7 mouse cellular contexts compared by ENCODE assay signal in the genomic region with DNA sequence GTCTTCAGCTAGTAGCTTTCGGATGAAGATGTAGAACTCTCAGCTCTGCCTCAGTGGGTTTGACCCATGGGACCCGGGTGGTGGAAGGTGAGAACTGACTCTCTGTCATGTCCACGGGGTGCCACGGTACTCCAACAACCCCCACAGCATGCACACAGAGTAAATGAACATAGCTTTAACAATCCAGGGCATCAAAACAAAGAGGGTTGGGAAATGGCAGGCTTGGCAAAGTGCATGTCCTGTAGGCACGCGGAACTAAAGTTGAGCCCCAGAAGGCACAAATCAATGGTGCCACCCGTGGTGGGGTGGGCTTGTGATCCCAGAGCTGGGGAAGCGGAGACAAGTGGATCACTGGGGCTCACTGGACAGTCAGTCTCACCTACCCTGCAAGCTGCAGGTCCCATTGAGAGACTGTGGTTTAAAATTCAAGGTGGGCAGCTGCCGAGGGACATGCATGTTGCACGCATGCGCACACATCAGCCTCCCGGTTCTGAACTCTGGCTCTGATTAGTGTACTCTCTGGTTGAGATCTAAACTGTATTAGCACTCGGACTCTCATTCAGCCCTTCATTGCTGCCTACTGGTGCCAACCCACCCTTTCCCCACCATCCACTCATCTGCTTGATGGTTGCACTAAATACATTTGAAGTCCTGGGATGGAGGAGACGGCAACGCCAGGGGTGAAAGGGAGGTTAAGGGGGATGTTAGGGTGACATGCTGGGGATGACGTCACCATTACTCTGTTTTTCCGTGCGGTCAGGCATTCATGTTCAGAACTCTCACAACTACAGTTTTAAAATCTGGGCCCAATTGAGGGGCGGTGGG. TPM values are rescaled to one million over a fixed set of nuclear protein-coding genes. Genes with fewer than 3 reads are reported as not detected.
DNase-seq lines count a peak whose midpoint lies in the region; TF ChIP-seq lines count a peak whose summit lies in the region.

No protein-coding gene starts in this region.

- no peak for TF ChIP-seq CTCF in spleen, adult 2 months (IDR thresholded peaks at IDR 0.05; ENCODE audit: extremely low read depth, insufficient read depth, insufficient read length, insufficient replicate concordance)
- no peak for TF ChIP-seq CTCF in embryonic fibroblast, embryonic 13.5 days (IDR thresholded peaks at IDR 0.05; ENCODE audit: borderline replicate concordance, insufficient read depth, low read length)
- no peak for TF ChIP-seq CTCF in olfactory bulb, adult 2 months (IDR thresholded peaks at IDR 0.05; ENCODE audit: insufficient read depth, low read depth, low read length)

- 53% methylated on average over 19 of the region's 19 CpGs for WGBS in spleen, adult 2 months
- WGBS in limb, embryonic 10.5 days = 59% methylated on average over 19 of the region's 19 CpGs
- 54% methylated on average over 19 of the region's 19 CpGs for WGBS in olfactory bulb, adult 2 months

- peak in 1 of 2 experiments; percentile 14 for DNase-seq in spleen, adult 2 months (ENCODE audit: low read depth in 1 of 2, low spot score in 2 of 2)
- no peak for DNase-seq in spleen, adult 18-20 months
- no peak for DNase-seq in limb, embryonic 10.5 days (ENCODE audit: low spot score)
- DNase-seq in urinary bladder, postnatal 4 days (ENCODE audit: low spot score in 2 of 2) = no peak
- DNase-seq in retina, postnatal 1 day = no peak

- TF ChIP-seq POLR2A in spleen, adult 2 months (IDR thresholded peaks at IDR 0.05; ENCODE audit: low read depth, low read length) = no peak
- TF ChIP-seq POLR2A in embryonic fibroblast, embryonic 13.5 days (IDR thresholded peaks at IDR 0.05; ENCODE audit: low read depth, low read length) = no peak
- no peak for TF ChIP-seq POLR2A in olfactory bulb, adult 2 months (IDR thresholded peaks at IDR 0.05; ENCODE audit: insufficient read depth, low read depth, low read length)

- H3K27ac ChIP-seq in spleen, adult 2 months (ENCODE audit: insufficient read depth, low read length) = peak overlapping the region; percentile 42; the same call in 1 of the 2 replicates
- H3K27ac ChIP-seq in embryonic fibroblast, embryonic 13.5 days (ENCODE audit: insufficient read depth, low read length) = peak overlapping the region; percentile 8
- H3K27ac ChIP-seq in limb, embryonic 10.5 days = peak overlapping the region; percentile 92
- H3K27ac ChIP-seq in olfactory bulb, adult 2 months (ENCODE audit: insufficient read depth, low read depth, low read length) = no peak overlapping the region

- H3K36me3 ChIP-seq in spleen, adult 2 months (ENCODE audit: control insufficient read depth, insufficient read depth, low read length) = no peaks in the 10 kb centered on the region
- H3K36me3 ChIP-seq in limb, embryonic 10.5 days = peaks cover 11% of the 10 kb centered on the region

- H3K4me3 ChIP-seq in spleen, adult 2 months (ENCODE audit: extremely low read depth, insufficient read depth, insufficient read length) = peak overlapping the region; percentile 63
- H3K4me3 ChIP-seq in embryonic fibroblast, embryonic 13.5 days (ENCODE audit: insufficient read depth, low read length) = 0 out of 2 replicates have a peak overlapping the region, but pooled peaks have one; percentile 2
- peak overlapping the region; percentile 51 for H3K4me3 ChIP-seq in limb, embryonic 10.5 days
- peak overlapping the region; percentile 28; the same call in 1 of the 2 replicates for H3K4me3 ChIP-seq in olfactory bulb, adult 2 months (ENCODE audit: insufficient read depth, low read depth, low read length)

- peaks cover 20% of the 10 kb centered on the region; the same call in 1 of the 2 replicates for H3K4me1 ChIP-seq in spleen, adult 2 months (ENCODE audit: control insufficient read depth, insufficient read depth, insufficient read length)
- peaks cover 3% of the 10 kb centered on the region; the same call in 1 of the 2 replicates for H3K4me1 ChIP-seq in embryonic fibroblast, embryonic 13.5 days (ENCODE audit: control insufficient read depth, insufficient read depth, low read length)
- peaks cover 48% of the 10 kb centered on the region for H3K4me1 ChIP-seq in limb, embryonic 10.5 days
- H3K4me1 ChIP-seq in olfactory bulb, adult 2 months (ENCODE audit: control insufficient read depth, insufficient read depth, low read length) = peaks cover 27% of the 10 kb centered on the region

- no peaks in the 10 kb centered on the region for H3K27me3 ChIP-seq in spleen, adult 2 months (ENCODE audit: control insufficient read depth, insufficient read depth, low read length)
- H3K27me3 ChIP-seq in limb, embryonic 10.5 days (ENCODE audit: low read depth, poor library complexity, severe bottlenecking) = no peaks in the 10 kb centered on the region

- no peaks in the 10 kb centered on the region for H3K9me3 ChIP-seq in limb, embryonic 10.5 days (replicated peaks)

RNA-seq across cellular contexts. Expression of gene Banp, which starts 1.0 kb away (rescaled TPM):
- polyA plus RNA-seq in spleen, adult 2 months (2012; rRNA removed) = 54.1 and 68.9 TPM in 2 replicates
- 32.1 and 38.9 TPM in 2 replicates for polyA plus RNA-seq in embryonic fibroblast, embryonic 13.5 days (2011; ENCODE audit: insufficient read length, low read depth, missing spikeins)
- 55.4 and 60.0 TPM in 2 replicates for polyA plus RNA-seq in limb, embryonic 10.5 days (2016; fragmentation: Nextera tagmentation; extraction: Ambion mirVana)
- not detected in 2 replicates for polyA plus RNA-seq in olfactory bulb, adult 2 months (2012; ENCODE audit: insufficient read depth, insufficient read length, low replicate concordance, missing spikeins)

RNA-seq across cellular contexts. Expression of gene Car5a, which starts 3.8 kb away (rescaled TPM):
- 0.08 and 0.15 TPM in 2 replicates for polyA plus RNA-seq in spleen, adult 2 months (2012; rRNA removed)
- 0.53 and 3.5 TPM in 2 replicates for polyA plus RNA-seq in embryonic fibroblast, embryonic 13.5 days (2011; ENCODE audit: insufficient read length, low read depth, missing spikeins)
- 0.20 TPM in 1 of 2 replicates, not detected in the other for polyA plus RNA-seq in limb, embryonic 10.5 days (2016; fragmentation: Nextera tagmentation; extraction: Ambion mirVana)
- polyA plus RNA-seq in olfactory bulb, adult 2 months (2012; ENCODE audit: insufficient read depth, insufficient read length, low replicate concordance, missing spikeins) = not detected in 2 replicates

RNA-seq across cellular contexts. Expression of gene Slc7a5, which starts 41.0 kb away (rescaled TPM):
- polyA plus RNA-seq in spleen, adult 2 months (2012; rRNA removed) = 41.9 and 45.0 TPM in 2 replicates
- 125 and 185 TPM in 2 replicates for polyA plus RNA-seq in embryonic fibroblast, embryonic 13.5 days (2011; ENCODE audit: insufficient read length, low read depth, missing spikeins)
- polyA plus RNA-seq in limb, embryonic 10.5 days (2016; fragmentation: Nextera tagmentation; extraction: Ambion mirVana) = 16.8 and 19.3 TPM in 2 replicates
- not detected in 2 replicates for polyA plus RNA-seq in olfactory bulb, adult 2 months (2012; ENCODE audit: insufficient read depth, insufficient read length, low replicate concordance, missing spikeins)

Comparison
In these comparisons a context has a peak if more than half of its experiments do, and no peak if none do; other contexts are left out.
1. H3K4me3 ChIP-seq: peak in every context shown above with its lines; median percentile 63 in spleen, adult 2 months; 51 in limb, embryonic 10.5 days; 28 in olfactory bulb, adult 2 months; 2 in embryonic fibroblast, embryonic 13.5 days.
2. RNA of gene Banp, which starts 1.0 kb away (polyA plus RNA-seq): 55.4 to 60.0 TPM in limb, embryonic 10.5 days, 54.1 to 68.9 TPM in spleen, adult 2 months and 32.1 to 38.9 TPM in embryonic fibroblast, embryonic 13.5 days; not detected in olfactory bulb, adult 2 months; every median in the first group is over 10 times any median in the second.
3. RNA of gene Slc7a5, which starts 41.0 kb away (polyA plus RNA-seq): 125 to 185 TPM in embryonic fibroblast, embryonic 13.5 days, 41.9 to 45.0 TPM in spleen, adult 2 months and 16.8 to 19.3 TPM in limb, embryonic 10.5 days; not detected in olfactory bulb, adult 2 months; every median in the first group is over 10 times any median in the second.